Mouse (Mus musculus): ENCODE results near the gene Ss18l1.
A peak's percentile ranks its signal among the peaks of the same experiment; 100 is the strongest.

The Ss18l1 gene

GRCm38 (mm10) chr2:180042256-180042857 is at the start of gene Ss18l1, which contains the start of gene Psma7:
TSS of gene Ss18l1 (plus strand) at chr2:180042509.
TSS of gene Psma7 (minus strand) at chr2:180042433.
- peak; percentile 80 for DNase-seq (ENCODE audit: low read depth, low spot score)

- DNase-seq (ENCODE audit: low read depth, low spot score) = no peak
Measured at GRCm38 (mm10) chr2:179993071-179993470, 49.2 kb upstream of the Ss18l1 start.

GRCm38 (mm10) chr2:179998431-179998830 is 43.9 kb upstream of the Ss18l1 start:
- no peak for DNase-seq (ENCODE audit: low read depth, low spot score)

- no peak for DNase-seq (ENCODE audit: low read depth, low spot score)
Measured at GRCm38 (mm10) chr2:180001635-180002034, 40.7 kb upstream of the Ss18l1 start.

- DNase-seq (ENCODE audit: low read depth, low spot score) = no peak
Measured at GRCm38 (mm10) chr2:180005656-180006351, 36.5 kb upstream of the Ss18l1 start.

- no peak for DNase-seq (ENCODE audit: low read depth, low spot score)
Measured at GRCm38 (mm10) chr2:180006352-180007017, 35.8 kb upstream of the Ss18l1 start.

GRCm38 (mm10) chr2:180010686-180011085 is 31.6 kb upstream of the Ss18l1 start:
- no peak for DNase-seq (ENCODE audit: low read depth, low spot score)

- no peak for DNase-seq (ENCODE audit: low read depth, low spot score)
Measured at GRCm38 (mm10) chr2:180011370-180011769, 30.9 kb upstream of the Ss18l1 start.

GRCm38 (mm10) chr2:180013686-180014085 is 28.6 kb upstream of the Ss18l1 start:
- DNase-seq (ENCODE audit: low read depth, low spot score) = no peak

GRCm38 (mm10) chr2:180017632-180018031 is 24.7 kb upstream of the Ss18l1 start:
- DNase-seq (ENCODE audit: low read depth, low spot score) = no peak

- no peak for DNase-seq (ENCODE audit: low read depth, low spot score)
Measured at GRCm38 (mm10) chr2:180018573-180018972, 23.7 kb upstream of the Ss18l1 start.

- DNase-seq (ENCODE audit: low read depth, low spot score) = no peak
Measured at GRCm38 (mm10) chr2:180020091-180020661, 22.1 kb upstream of the Ss18l1 start.

GRCm38 (mm10) chr2:180020919-180021318 is 21.4 kb upstream of the Ss18l1 start:
- DNase-seq (ENCODE audit: low read depth, low spot score) = no peak

- DNase-seq (ENCODE audit: low read depth, low spot score) = no peak
Measured at GRCm38 (mm10) chr2:180022751-180023150, 19.6 kb upstream of the Ss18l1 start.

- peak; percentile 96 for DNase-seq (ENCODE audit: low read depth, low spot score)
Measured at GRCm38 (mm10) chr2:180024401-180025098, 17.8 kb upstream of the Ss18l1 start, which contains the start of gene Lsm14b. TSS of gene Lsm14b (plus strand) at chr2:180024987.

GRCm38 (mm10) chr2:180025135-180025860 is 17.0 kb upstream of the Ss18l1 start:
- no peak for DNase-seq (ENCODE audit: low read depth, low spot score)

GRCm38 (mm10) chr2:180025861-180026200 is 16.5 kb upstream of the Ss18l1 start:
- DNase-seq (ENCODE audit: low read depth, low spot score) = no peak

- DNase-seq (ENCODE audit: low read depth, low spot score) = no peak
Measured at GRCm38 (mm10) chr2:180027768-180028167, 14.5 kb upstream of the Ss18l1 start.

GRCm38 (mm10) chr2:180031270-180031669 is 11.0 kb upstream of the Ss18l1 start:
- DNase-seq (ENCODE audit: low read depth, low spot score) = no peak

- DNase-seq (ENCODE audit: low read depth, low spot score) = no peak
Measured at GRCm38 (mm10) chr2:180032925-180033324, 9.4 kb upstream of the Ss18l1 start.

GRCm38 (mm10) chr2:180033956-180034355 is 8.4 kb upstream of the Ss18l1 start:
- DNase-seq (ENCODE audit: low read depth, low spot score) = no peak

All from forelimb bud, embryonic 11.5 days (tissue).